Mouse (Mus musculus) hindbrain, embryonic 15.5 days (tissue): ENCODE measurements around the gene Chmp6. TPM values are rescaled to one million over a fixed set of nuclear protein-coding genes. Genes with fewer than 3 reads are reported as not detected.
A peak's percentile ranks its signal among the peaks of the same experiment; 100 is the strongest.

Experiments used
- ATAC-seq: fragments of 200-750 bp; cut with Nextera tagmentation; 2 replicates; pipeline ENCODE4 v1.8.0; 2017; ENCODE audit warnings: low read depth, moderate number of reproducible peaks, moderate TSS enrichment; ENCODE audit not compliant: low FRiP score
- H3K27ac ChIP-seq: fragments of 300-500 bp; sonication (generic); replicated peaks from 2 replicates; pipeline ENCODE4 v1.5.1; 2015; ENCODE audit warnings: mild to moderate bottlenecking, inconsistent platforms
- H3K27me3 ChIP-seq: fragments of 300-500 bp; sonication (generic); 2 replicates; pipeline ENCODE4 v1.6.1; 2015; ENCODE audit warnings: control low read depth, inconsistent platforms
- H3K36me3 ChIP-seq: fragments of 300-500 bp; sonication (generic); 2 replicates; pipeline ENCODE4 v1.6.1; 2015; ENCODE audit warnings: control low read depth, inconsistent platforms
- H3K4me1 ChIP-seq: fragments of 300-500 bp; sonication (generic); replicated peaks from 2 replicates; pipeline ENCODE4 v1.6.1; 2015; ENCODE audit warnings: control low read depth, inconsistent platforms
- H3K4me2 ChIP-seq: fragments of 300-500 bp; sonication (generic); 2 replicates; pipeline ENCODE4 v1.6.1; 2015; ENCODE audit warnings: moderate library complexity, mild to moderate bottlenecking, inconsistent platforms
- H3K4me3 ChIP-seq: fragments of 300-500 bp; sonication (generic); 2 replicates; pipeline ENCODE4 v1.5.1; 2015; ENCODE audit warnings: mild to moderate bottlenecking, inconsistent platforms
- H3K9ac ChIP-seq: fragments of 300-500 bp; sonication (generic); 2 replicates; pipeline ENCODE4 v1.6.1; 2015; ENCODE audit warnings: inconsistent platforms
- H3K9me3 ChIP-seq: fragments of 300-500 bp; sonication (generic); 2 replicates; pipeline ENCODE4 v1.6.1; 2016; ENCODE audit warnings: control low read depth, inconsistent platforms
- WGBS: fragments of 180-500 bp; shearing (Covaris S2); methylation state at CpG from one replicate; pipeline ENCODE4 v1.1.7; 2015; 5-methylcytosine and 5-hydroxymethylcytosine counted together
- polyA plus RNA-seq: library from polyadenylated mRNA; unstranded; fragments of >200 nt; fragmentation: Nextera tagmentation; extraction: Ambion mirVana; gene quantifications from 2 replicates; pipeline ENCODE4 v1.2.1, GENCODE M21; 2015

Gene Chmp6
- polyA plus RNA-seq, 1 experiment from 2014 or later, result 109 TPM

DNA sequence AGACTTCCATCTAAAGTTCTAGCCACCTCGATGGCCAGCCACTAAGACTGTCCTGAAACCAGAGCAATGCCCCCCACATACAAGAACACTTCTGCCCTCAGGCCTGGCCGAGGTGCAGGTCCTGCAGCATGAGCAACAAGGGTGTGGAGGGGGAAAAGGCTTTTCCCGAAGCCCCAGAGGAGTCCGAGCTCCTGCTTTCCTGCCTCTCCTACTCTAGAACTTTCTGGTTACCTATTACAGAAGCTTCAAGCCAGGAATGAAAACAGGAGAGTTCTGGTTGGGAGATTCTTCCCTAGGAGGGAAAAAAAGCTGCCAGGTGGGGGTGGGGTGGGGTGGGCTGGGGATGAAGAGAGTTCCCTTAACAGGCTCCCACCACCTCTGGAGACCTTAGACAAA lies 26.5 kb downstream of the Chmp6 start:
- 66% methylated on average over 4 of the region's 4 CpGs for WGBS
- Histone ChIP-seq H3K4me1 (peaks cover 76% of the 10 kb centered on the region), H3K4me3 (no peak overlapping the region), H3K9me3 (no peaks in the 10 kb centered on the region), H3K9ac (no peak overlapping the region), H3K4me2 (no peak overlapping the region), H3K27ac (no peak overlapping the region), H3K27me3 (peaks cover 6% of the 10 kb centered on the region; the same call in 1 of the 2 replicates), H3K36me3 (no peaks in the 10 kb centered on the region)
- ATAC-seq, result no peak

- ATAC-seq, result no peak
- Histone ChIP-seq H3K4me1 (peaks cover 80% of the 10 kb centered on the region), H3K9ac (no peak overlapping the region), H3K27me3 (peaks cover 6% of the 10 kb centered on the region; the same call in 1 of the 2 replicates), H3K4me2 (peak overlapping the region; percentile 4; the same call in 1 of the 2 replicates), H3K27ac (no peak overlapping the region), H3K9me3 (no peaks in the 10 kb centered on the region), H3K36me3 (no peaks in the 10 kb centered on the region), H3K4me3 (no peak overlapping the region)
- WGBS, result 56% methylated on average over 11 of the region's 11 CpGs
These were observed 26.9 kb downstream of the Chmp6 start for GRCm38 (mm10) chr11:119940142-119940541.

GRCm38 (mm10) chr11:119941794-119942193 lies 28.6 kb downstream of the Chmp6 start:
- no peak for ATAC-seq
- H3K9ac ChIP-seq, result peak overlapping the region; percentile 60
- no peaks in the 10 kb centered on the region for H3K9me3 ChIP-seq
- H3K36me3 ChIP-seq, result no peaks in the 10 kb centered on the region
- H3K27ac ChIP-seq, result no peak overlapping the region
- H3K27me3 ChIP-seq, result peaks cover 6% of the 10 kb centered on the region; the same call in 1 of the 2 replicates
- H3K4me3 ChIP-seq, result peak overlapping the region; percentile 78
- 5% methylated on average over 8 of the region's 8 CpGs for WGBS
- H3K4me1 ChIP-seq, result peaks cover 66% of the 10 kb centered on the region
- H3K4me2 ChIP-seq, result peak overlapping the region; percentile 83

DNA sequence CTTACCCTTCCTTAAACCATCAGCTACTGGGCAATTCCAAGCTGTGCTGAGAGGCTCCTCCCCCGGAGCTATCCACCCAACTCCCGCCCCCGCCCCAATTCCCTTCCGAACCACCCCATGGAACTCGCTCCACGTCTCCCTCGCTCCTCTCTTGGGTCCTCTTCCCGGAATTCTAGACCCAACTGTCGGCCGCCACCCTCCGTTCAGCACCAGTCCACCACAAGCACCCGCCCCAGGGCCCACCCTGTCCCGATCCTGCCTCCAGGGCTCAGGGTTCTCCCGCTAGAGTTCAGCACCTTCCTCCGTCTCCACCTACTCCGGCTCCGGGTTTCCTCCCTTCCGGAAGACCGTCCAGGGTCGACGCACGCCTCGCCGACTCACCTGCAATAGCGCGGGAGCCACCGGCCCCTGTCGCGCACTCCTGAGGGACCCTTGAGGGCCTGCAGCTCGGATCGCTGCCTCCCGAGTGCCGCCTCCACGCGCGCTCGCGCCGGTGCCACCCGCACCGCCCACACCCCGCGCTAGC lies 29.0 kb downstream of the Chmp6 start:
- Histone ChIP-seq H3K9ac (peak overlapping the region; percentile 60), H3K9me3 (no peaks in the 10 kb centered on the region), H3K4me1 (peaks cover 62% of the 10 kb centered on the region), H3K4me2 (peak overlapping the region; percentile 83), H3K27ac (peak overlapping the region; percentile 83), H3K27me3 (peaks cover 6% of the 10 kb centered on the region; the same call in 1 of the 2 replicates), H3K4me3 (peak overlapping the region; percentile 78), H3K36me3 (no peaks in the 10 kb centered on the region)
- ATAC-seq, result peak; percentile 52
- WGBS, result 1% methylated on average over 43 of the region's 43 CpGs

GRCm38 (mm10) chr11:119942727-119943427 lies 29.6 kb downstream of the Chmp6 start, which contains the start of gene Baiap2:
Gene Baiap2, plus strand, starts transcription at chr11:119942763.
- peak within 1 kb of the TSS; percentile 83 for H3K4me2 ChIP-seq
- peaks cover 6% of the 10 kb centered on the region; the same call in 1 of the 2 replicates for H3K27me3 ChIP-seq
- peak within 1 kb of the TSS; percentile 60 for H3K9ac ChIP-seq
- no peaks in the 10 kb centered on the region for H3K9me3 ChIP-seq
- peak; percentile 96 for ATAC-seq
- H3K4me1 ChIP-seq, result peaks cover 55% of the 10 kb centered on the region
- H3K27ac ChIP-seq, result peak within 1 kb of the TSS; percentile 83
- no peaks in the 10 kb centered on the region for H3K36me3 ChIP-seq
- peak within 1 kb of the TSS; percentile 78 for H3K4me3 ChIP-seq
- whole genome bisulfite sequencing, result under 1% methylated on average over 70 of the region's 79 CpGs

GRCm38 (mm10) chr11:119943428-119943988 lies 30.3 kb downstream of the Chmp6 start:
- peaks cover 51% of the 10 kb centered on the region for H3K4me1 ChIP-seq
- no peaks in the 10 kb centered on the region for H3K36me3 ChIP-seq
- WGBS, result 4% methylated on average over 32 of the region's 32 CpGs
- H3K27me3 ChIP-seq, result peaks cover 6% of the 10 kb centered on the region; the same call in 1 of the 2 replicates
- peak overlapping the region; percentile 78 for H3K4me3 ChIP-seq
- H3K4me2 ChIP-seq, result peak overlapping the region; percentile 83
- peak overlapping the region; percentile 64; the same call in 1 of the 2 replicates for H3K27ac ChIP-seq
- peak overlapping the region; percentile 51 for H3K9ac ChIP-seq
- H3K9me3 ChIP-seq, result no peaks in the 10 kb centered on the region
- ATAC-seq, result no peak; the same call in 1 of the 2 replicates

- Histone ChIP-seq H3K36me3 (no peaks in the 10 kb centered on the region), H3K9me3 (no peaks in the 10 kb centered on the region), H3K9ac (no peak overlapping the region), H3K4me3 (no peak overlapping the region), H3K27me3 (peaks cover 6% of the 10 kb centered on the region; the same call in 1 of the 2 replicates), H3K4me1 (peaks cover 39% of the 10 kb centered on the region), H3K4me2 (peak overlapping the region; percentile 83; the same call in 1 of the 2 replicates), H3K27ac (no peak overlapping the region)
- WGBS, result 82% methylated on average over 7 of the region's 7 CpGs
- ATAC-seq, result no peak
These were observed 32.1 kb downstream of the Chmp6 start for GRCm38 (mm10) chr11:119945343-119945742.

DNA sequence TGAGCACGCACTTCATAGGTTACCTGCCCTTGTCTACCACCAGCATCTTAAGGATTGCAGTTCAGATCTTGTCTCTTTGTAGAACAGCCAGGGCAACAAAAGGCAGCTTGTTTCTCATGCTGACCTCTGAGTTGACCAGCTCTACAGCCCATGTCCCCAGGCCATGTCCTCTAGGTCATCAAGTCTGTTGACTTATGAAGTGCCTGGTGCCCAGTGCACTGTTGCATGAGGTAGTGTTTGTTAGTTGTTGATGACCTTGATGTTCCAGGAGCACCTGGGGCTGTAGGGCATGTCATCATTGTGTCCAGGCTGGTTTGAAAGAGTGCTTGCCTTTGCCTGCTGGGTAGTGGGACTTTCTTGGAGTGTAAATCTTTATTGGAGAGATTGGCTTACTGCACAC lies 34.2 kb downstream of the Chmp6 start:
- no peaks in the 10 kb centered on the region for H3K9me3 ChIP-seq
- no peak for ATAC-seq
- no peak overlapping the region for H3K4me3 ChIP-seq
- peaks cover 28% of the 10 kb centered on the region for H3K4me1 ChIP-seq
- WGBS, result 96% methylated on average over 1 of the region's 1 CpGs
- H3K36me3 ChIP-seq, result no peaks in the 10 kb centered on the region
- H3K27ac ChIP-seq, result no peak overlapping the region
- no peak overlapping the region for H3K9ac ChIP-seq
- no peaks in the 10 kb centered on the region for H3K27me3 ChIP-seq
- no peak overlapping the region for H3K4me2 ChIP-seq

DNA sequence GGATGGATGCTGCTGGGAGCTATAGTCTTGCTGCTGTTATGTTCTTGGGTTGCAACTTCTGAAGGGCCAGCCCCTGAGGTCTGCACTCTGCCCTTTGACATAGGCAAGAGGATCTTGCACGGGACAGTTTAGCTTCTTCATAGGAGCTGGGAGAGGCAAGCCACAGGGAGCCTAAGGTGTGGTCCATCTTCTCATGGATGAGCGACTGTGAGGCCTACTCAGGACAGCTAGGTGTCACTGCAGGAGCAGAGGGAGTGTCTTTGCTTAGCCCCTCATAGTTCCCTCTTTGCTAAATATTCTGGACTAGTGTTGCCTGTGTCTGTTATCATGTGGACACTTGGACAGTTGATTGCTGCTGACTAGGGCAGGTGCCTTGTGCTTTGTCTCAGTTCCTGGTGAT lies 34.7 kb downstream of the Chmp6 start:
- Histone ChIP-seq H3K4me2 (no peak overlapping the region), H3K9ac (no peak overlapping the region), H3K27me3 (no peaks in the 10 kb centered on the region), H3K4me3 (no peak overlapping the region), H3K27ac (no peak overlapping the region), H3K36me3 (no peaks in the 10 kb centered on the region), H3K4me1 (peaks cover 32% of the 10 kb centered on the region), H3K9me3 (no peaks in the 10 kb centered on the region)
- no peak for ATAC-seq
- WGBS, result 63% methylated on average over 2 of the region's 2 CpGs

- H3K4me2 ChIP-seq, result no peak overlapping the region
- no peaks in the 10 kb centered on the region for H3K36me3 ChIP-seq
- H3K27ac ChIP-seq, result no peak overlapping the region
- H3K9me3 ChIP-seq, result no peaks in the 10 kb centered on the region
- no peak overlapping the region for H3K4me3 ChIP-seq
- no peak for ATAC-seq
- no peak overlapping the region for H3K9ac ChIP-seq
- H3K27me3 ChIP-seq, result no peaks in the 10 kb centered on the region
- 68% methylated on average over 4 of the region's 4 CpGs for WGBS
- H3K4me1 ChIP-seq, result peaks cover 35% of the 10 kb centered on the region
These were observed 35.1 kb downstream of the Chmp6 start for GRCm38 (mm10) chr11:119948305-119948704.

DNA sequence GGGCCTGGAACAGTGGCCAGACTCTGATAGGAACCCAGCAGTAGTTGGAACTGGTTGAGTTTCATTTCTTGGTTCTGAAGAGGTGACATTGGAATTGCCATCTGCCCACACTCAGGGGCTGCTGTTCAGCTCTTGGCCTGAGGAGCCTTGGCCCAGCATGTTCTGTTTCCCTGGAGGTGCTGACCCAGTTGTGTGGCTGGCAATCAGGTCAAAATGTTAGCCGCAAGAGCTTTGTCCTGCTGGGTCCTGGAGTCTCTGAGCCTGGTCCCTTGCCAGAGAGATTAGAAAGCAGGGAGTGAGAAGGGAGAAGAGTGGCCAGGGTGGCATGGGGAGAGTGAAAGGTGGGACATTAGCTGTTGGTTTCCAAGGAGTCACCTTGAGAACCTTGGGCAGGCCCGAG lies 35.6 kb downstream of the Chmp6 start:
- Histone ChIP-seq H3K9ac (no peak overlapping the region), H3K27me3 (no peaks in the 10 kb centered on the region)

DNA sequence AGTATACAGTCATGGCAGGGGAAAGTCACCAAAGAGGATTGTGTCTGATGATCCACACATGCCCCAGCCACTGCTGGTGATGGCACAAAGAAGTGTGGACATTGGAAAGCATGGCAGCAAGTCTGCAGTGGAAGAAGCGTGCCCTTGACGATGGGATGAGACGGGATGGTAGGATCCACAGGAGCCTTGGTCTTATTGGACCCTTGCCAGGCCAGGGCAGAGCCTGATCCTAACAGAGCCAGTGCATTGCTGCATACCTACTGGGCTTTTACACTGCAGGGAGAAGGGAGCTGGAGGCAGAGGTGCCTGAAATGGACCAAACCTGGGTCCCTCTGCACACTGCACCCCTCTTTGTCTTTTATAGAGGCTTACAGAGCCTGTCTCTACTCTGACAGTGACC lies 37.3 kb downstream of the Chmp6 start:
- H3K4me3 ChIP-seq, result no peak overlapping the region
- H3K27me3 ChIP-seq, result no peaks in the 10 kb centered on the region
- WGBS, result 80% methylated on average over 3 of the region's 3 CpGs
- no peaks in the 10 kb centered on the region for H3K9me3 ChIP-seq
- H3K4me2 ChIP-seq, result no peak overlapping the region
- H3K27ac ChIP-seq, result no peak overlapping the region
- peaks cover 19% of the 10 kb centered on the region for H3K4me1 ChIP-seq
- ATAC-seq, result no peak
- H3K36me3 ChIP-seq, result no peaks in the 10 kb centered on the region
- no peak overlapping the region for H3K9ac ChIP-seq

More for the DNA sequence above, 35.6 kb downstream of the Chmp6 start:
- Histone ChIP-seq H3K4me3 (no peak overlapping the region), H3K36me3 (no peaks in the 10 kb centered on the region), H3K4me2 (no peak overlapping the region), H3K4me1 (peaks cover 34% of the 10 kb centered on the region), H3K27ac (no peak overlapping the region), H3K9me3 (no peaks in the 10 kb centered on the region)
- no peak for ATAC-seq
- 69% methylated on average over 2 of the region's 2 CpGs for WGBS
